Mouse (Mus musculus): ENCODE results near the gene Bri3.

Gene Bri3

DNA sequence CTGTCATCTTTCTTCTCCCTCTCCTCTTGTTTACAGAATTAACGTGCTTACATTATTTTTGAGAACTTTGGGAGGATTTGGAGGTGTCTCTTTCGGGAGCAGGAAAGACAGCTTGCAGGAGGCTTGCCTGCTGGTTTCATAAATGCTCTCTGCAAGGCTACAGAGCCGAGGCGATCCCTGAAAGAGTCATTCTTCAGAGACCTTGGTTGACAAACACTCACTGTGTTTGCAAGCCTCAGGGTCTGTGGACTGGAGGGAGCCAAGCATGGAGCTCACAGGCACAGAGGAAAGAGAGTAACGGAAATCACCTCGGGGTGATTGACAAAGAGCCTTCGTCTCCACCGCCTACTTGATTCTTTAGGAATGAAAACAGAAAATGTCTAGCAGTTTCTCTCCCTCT, 175.8 kb downstream of the Bri3 start:
- DNase-seq (ENCODE audit: low spot score in 2 of 2): no peak

- DNase-seq (ENCODE audit: low spot score in 2 of 2): no peak
These were observed 182.5 kb downstream of the Bri3 start for GRCm38 (mm10) chr5:144426697-144427096.

- DNase-seq (ENCODE audit: low spot score in 2 of 2): peak in 1 of 2 experiments; percentile 42
These were observed 183.6 kb downstream of the Bri3 start for GRCm38 (mm10) chr5:144427861-144428260.

DNA sequence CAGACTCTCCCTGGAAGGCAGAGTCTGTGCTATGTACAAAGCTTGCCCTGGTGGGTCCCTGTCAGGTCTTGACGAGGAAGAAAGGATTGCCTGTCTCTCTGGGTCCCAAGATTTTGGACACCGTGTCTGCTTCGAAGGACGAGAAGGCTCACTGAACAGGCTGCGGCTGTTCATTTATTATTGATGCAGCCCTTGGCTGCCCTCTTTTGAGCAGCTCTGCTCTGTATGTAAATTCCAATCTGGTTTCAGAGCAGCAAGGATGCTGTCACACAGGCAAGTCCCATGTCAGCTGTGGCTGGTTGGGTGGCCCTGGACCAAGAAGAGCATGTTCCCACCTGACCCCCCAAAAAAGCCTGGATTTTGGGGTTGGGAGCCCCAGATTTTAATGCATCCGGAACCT, 187.2 kb downstream of the Bri3 start:
- DNase-seq (ENCODE audit: low spot score in 2 of 2): no peak

DNA sequence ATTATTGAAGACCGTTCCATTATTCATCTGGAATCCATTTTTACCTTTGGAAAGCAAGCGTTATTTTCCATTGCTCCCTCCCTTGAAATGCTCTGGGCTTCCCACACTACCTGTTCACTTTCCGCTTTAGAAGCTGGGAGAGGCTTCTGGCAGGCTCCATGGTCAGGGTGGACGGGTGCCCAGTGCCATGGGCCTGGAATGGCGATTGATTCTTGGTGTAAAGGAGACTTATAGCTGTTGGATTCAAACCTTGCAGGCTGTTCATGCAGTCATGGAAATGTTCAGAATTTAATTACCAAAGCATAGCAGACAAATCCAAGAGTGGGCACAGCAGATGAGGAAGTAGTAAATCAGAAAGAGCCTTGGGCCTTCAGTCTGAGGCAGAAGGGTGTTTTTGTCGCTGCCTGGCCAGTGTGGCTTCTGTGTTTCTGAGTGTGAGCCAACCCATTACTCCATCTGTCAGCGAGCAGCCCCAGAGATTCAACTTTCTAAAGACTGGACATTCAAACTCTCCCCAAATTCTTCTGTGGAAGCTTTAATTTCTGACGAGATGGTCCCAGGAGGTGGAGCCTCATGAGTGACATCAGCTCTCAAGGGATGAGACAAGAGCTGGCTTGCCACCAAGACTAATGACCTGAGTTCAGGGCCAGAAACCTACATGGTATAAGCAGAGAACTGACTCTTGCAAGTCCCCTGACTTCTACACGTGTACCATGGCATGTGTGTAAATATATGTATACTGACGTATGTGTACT, 195.2 kb downstream of the Bri3 start:
- DNase-seq (ENCODE audit: low spot score in 2 of 2): peak in 1 of 2 experiments; percentile 27

DNA sequence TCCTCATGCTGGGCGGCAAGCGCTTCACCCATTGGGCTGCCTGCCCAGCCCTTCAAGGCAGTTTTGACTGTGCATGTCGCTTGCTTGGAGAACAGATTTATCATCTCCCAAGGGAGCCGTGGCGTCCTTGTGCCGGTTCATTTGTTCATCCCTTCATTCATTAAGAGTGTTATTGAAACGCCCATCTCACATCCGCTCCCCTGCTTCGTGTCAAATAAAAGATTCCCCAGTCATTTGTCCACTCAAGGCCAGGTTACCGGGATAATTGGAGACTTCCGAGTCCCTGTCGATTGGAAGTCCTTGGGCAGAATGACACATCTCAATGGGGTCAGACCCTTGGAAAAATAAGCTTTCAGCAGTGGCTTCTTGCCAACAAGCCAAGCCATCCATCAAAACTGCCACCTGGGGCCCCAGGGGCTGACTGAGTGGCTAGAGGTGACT, 197.6 kb downstream of the Bri3 start:
- DNase-seq (ENCODE audit: low spot score in 2 of 2): no peak

DNA sequence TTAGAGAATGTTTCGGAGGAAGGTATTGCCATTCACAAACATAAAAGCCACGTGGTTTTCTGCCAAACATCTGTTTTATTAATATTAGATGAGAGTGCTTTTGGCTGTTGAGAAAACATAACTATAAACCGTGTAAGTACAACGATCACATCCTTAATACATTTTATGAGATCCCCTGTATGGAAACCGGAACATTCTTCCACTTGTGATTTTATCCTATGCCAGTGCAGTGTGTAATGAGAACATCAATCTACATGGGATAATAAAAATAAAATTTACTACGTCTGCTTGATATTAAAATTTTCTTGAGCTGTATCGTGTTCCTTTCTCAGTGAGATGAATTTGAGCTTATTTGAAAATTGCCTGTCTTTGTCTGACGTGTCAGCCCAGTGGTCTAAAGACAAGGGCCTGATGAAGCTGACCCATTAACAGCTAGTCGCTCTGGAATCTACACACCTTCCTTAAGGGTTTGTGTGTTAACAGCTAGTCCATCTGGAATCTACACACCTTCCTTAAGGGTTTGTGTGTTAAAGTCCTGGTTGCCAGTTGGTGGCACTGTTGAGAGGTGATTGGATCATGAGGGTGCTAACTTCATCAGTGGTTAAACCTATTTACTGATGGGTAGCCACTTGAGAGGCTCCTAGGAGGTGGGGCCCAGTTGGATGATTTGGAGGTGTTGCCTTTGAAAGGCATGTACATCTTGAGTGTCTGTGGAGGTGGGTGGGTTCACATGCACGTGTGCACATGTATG, 202.4 kb downstream of the Bri3 start:
- DNase-seq (ENCODE audit: low spot score in 2 of 2): peak in 1 of 2 experiments; percentile 8

DNA sequence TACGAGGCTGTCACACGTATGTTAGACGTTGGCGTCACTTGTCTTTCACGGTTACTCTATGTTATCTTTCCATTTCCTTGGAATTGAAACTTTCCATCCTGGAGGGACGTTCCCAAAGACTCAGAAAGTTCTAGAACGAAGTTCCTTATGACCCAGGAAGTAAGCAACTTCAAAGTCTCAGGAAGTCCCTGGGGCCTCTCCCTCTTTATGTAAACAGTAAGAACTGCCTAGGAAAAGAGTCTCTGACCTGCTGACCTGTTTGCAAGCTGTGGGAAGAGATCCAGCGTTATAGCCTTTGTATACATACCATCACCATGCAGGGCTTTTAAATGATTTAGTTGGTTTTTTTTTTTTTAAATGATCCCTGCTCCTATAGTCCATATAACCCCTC, 203.0 kb downstream of the Bri3 start:
- DNase-seq (ENCODE audit: low spot score in 2 of 2): no peak

DNA sequence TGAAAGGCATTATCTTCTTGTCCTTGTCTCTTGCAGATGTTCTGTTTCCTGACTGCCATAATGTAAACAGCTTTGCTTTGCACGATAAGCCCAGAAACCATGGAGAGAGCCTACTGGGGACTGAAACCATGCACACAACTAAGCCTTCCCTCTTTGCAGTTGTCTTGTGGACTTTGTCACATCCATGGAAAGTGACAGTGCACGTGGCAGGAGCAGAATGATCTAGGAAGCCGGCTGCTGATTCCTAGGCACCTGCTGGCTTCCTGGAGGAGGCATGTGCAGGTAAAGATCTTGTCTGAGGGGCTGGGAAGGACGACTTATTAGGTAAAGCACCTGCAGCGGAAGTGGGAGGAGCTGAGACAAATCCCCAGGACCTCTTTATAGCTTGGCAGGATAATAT, 203.7 kb downstream of the Bri3 start:
- no peak for DNase-seq (ENCODE audit: low spot score in 2 of 2)

DNA sequence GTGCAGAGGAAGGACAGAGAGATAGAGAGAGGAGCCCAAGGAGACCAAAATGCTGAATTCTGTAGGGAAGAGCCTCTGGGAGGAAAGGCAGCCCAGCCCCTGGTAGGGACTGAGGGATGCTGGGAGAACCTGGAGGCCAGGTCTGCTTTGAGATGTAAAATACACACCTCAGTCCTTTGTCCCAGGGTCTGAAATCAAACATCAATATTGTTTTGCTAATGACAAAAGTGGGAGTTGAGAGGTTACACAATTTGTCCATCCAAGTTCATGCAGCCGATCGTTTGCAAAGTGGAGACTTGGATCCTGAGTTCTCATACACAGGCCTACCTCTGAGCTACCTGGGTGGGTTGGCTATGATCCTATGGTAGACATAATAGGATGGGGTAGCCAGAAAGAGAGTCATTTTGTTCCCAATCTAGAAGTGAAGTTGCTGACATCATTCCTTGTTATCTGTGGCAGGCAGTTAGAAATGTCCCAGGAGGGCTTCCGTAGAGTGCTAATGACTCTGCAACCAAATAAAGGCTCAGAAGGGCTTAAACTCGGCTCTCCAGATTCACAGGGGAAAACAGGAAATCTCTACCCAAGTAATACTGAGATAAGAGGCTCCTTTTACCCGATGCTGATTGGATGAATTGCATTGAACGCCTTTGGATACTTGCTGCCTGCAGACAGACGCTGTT, 208.7 kb downstream of the Bri3 start:
- no peak for DNase-seq (ENCODE audit: low spot score in 2 of 2)

GRCm38 (mm10) chr5:144457623-144458287, 213.5 kb downstream of the Bri3 start:
- DNase-seq (ENCODE audit: low spot score in 2 of 2): no peak

DNA sequence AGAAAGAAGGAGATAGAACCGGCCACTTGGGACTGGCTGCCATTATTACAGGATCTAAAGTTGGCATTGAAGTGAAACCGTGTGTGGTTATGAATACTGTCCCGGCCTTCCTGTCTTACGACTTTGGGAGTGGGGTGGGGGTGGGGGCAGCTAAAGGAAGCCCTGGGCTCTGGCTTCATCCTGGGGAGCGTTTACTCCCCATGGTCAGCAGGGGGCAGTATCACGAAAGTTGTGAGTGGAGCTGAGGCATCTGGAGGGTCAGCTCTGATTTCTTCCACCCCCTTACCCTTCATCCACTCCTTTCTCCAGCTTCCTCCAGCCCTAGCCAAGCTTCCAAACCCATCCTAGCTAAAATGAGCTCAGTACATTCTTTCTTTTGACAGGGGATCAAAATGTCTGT, 222.8 kb downstream of the Bri3 start:
- no peak for DNase-seq (ENCODE audit: low spot score in 2 of 2)

GRCm38 (mm10) chr5:144473056-144473455, 228.8 kb downstream of the Bri3 start:
- DNase-seq (ENCODE audit: low spot score in 2 of 2): no peak

- DNase-seq (ENCODE audit: low spot score in 2 of 2): no peak
These were observed 235.5 kb downstream of the Bri3 start for GRCm38 (mm10) chr5:144479677-144480171.

DNA sequence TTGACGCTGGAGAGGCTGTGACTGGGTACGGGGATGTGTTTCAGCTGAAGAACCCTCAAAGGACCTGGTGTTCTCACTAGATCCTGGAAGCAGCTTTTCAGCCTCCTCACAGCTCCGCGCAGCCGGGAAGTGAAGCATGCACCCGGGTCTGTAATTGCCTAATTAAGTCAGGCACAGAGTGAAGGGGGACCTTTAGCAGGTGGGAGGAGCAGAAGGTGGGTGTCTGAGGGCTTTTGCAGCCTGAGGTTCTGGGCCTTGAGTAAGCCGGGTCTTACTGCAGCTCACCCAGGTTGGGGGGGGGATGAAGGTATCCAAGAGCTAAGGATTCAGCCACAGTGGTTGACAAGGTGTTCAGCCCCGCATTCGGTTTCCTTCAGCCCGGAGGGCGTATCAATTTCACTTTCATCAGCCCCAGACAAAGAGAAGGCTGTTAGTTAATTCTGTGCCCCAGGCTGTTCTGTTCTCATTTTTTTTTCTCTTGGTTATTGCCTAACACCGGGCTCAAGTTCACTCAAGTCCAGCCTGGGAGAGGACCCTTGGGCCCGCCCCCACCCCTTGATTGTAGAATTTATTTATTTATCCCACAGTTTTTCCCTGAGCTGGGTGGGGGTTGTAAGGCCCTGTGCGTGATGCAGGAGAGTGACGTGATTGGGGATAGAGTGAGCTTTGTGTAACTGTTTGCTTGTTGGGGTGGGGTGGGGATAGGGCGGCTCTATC, 239.6 kb downstream of the Bri3 start:
- DNase-seq (ENCODE audit: low spot score in 2 of 2): no peak

- DNase-seq (ENCODE audit: low spot score in 2 of 2): no peak
These were observed 247.1 kb downstream of the Bri3 start for GRCm38 (mm10) chr5:144491308-144491707.
